Mouse (Mus musculus) spleen, embryonic (tissue): ENCODE results near the gene Ift88.

Experiments used
- CTCF ChIA-PET: fragments of 350-600 bp; sonication (Branson Sonifier 250); formaldehyde crosslinking; loops from one replicate; lab custom pipeline; 2022; lab: Charles Lee

The Ift88 gene

DNA sequence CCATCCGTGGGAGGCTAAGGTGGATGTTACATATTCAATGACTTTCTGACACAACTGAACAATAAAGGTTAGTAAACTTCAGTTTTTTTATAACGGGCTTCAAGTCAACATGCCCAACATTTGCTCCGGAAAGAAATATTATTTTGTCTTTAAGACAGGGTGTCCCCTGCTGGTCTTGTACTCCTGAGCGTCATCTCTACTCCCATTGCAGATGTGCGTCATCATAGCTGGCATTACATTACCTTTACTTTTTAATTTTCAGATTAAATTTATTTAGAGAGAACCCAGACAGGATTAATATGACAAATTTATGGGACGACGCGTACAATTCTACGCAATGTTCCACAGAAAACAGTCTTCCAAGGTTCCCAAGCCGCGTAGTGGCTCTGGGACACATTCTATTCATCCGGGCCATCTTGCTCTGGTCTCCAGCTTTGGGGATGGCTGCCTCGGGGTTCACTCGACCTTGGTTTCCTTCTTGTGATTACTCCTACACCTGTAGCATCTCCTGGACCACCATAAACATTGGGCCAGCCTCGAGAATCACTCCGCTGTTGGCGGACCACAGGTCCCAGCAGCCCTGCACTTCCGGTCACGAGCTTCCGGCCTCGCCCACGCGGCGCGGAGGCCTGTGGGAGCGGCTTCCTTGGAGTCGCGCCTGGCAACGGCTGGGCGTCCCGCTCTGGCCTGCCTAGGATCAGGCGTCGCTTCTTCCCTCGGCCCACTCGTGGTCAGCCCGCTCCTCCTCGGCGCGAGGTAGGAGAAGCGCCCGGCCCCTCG is at the start of gene Ift88:
Gene Ift88 (plus strand): TSS at position 631 of the 780 bp plus-strand sequence.
- CTCF ChIA-PET = interaction anchor here (0.6 kb wide), 1 partner anchor 18 kb away, joined by 7 read pairs; no protein-coding TSS in a partner anchor

- CTCF ChIA-PET = no interaction called here
These were observed 48.7 kb upstream of the Ift88 start for GRCm38 (mm10) chr14:57375205-57375604.

- CTCF ChIA-PET = interaction anchor here (0.6 kb wide), 1 partner anchor 210 kb away, joined by 3 read pairs; no protein-coding TSS in a partner anchor
These were observed 47.8 kb upstream of the Ift88 start for GRCm38 (mm10) chr14:57376016-57376415.

GRCm38 (mm10) chr14:57376956-57377355 is 46.9 kb upstream of the Ift88 start:
- CTCF ChIA-PET = no interaction called here

- CTCF ChIA-PET = no interaction called here
These were observed 46.3 kb upstream of the Ift88 start for GRCm38 (mm10) chr14:57377531-57377930.

DNA sequence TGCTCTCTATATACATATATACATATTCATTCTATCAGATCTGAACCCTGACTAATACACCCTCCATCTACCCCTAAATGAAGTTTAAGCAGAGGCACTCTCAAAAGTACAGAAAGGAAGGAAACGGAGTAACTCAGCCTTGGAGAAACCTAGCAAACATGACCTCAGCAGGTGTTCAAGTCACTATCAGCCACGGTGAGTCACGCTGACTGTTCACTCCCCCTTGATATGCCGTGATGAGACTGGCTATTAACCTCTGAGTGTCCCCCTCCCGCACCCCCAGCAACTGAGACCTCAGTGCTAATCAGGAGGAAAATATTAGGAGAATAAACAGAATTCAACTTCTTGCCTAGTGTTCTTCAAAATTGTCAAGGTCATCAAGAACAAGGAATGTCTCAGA is 38.2 kb upstream of the Ift88 start:
- CTCF ChIA-PET = no interaction called here

DNA sequence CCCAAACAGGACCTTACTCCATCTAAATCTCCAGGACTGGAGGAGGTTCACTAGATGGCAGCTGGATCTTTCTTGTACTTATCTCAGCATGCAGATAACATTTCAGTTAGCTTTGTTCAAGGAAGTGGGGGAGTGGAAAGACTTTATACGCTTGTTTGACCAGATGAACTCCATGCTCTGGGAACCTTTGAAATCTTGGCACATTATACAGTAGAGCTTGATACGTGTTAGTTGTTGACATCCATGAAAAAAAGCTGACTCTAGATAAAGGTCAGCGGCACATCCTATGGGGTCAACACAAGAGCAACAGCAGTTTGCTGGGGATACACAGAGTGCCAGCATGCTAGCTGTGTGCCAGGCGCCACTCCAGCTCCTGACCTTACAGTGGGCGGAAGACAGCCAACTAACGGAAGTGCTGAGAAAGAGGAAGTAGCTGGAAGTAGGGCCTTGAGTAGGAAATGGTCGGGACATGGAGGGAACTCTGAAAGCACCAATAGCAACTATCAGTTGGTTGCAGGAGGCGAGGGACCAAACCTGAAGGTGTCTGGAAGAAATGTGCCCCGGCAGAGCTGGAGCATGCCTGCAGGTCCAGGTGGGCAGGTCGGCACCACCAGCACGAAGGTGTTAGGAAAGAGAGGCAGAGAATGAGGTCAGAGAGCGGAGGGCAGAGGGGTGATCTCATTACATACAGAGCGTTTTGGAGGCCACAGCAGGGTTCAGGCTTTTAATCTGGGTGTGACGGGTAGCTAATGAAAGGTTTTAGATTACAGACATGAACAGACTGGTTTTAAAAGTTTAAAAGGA is 36.9 kb upstream of the Ift88 start:
- CTCF ChIA-PET = no interaction called here

DNA sequence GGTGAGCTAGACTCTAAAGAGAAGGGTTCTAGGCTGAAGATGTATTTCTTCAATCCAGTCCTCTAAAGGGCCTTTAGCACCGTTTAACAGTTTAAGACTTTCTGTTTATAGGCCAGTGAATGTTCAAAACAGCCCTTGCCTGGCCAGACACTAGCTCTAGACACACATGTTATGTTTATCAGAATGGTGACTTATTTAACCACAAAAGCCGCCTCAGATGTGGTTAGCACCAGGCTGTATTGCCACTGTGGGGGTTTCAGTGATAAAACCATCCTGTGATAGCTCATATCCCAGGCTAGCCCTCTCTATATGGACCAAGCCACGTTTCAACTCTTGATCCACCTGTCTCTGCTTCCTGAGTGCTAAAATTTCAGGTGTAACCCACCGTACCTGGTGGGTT is 32.2 kb upstream of the Ift88 start:
- CTCF ChIA-PET = no interaction called here

DNA sequence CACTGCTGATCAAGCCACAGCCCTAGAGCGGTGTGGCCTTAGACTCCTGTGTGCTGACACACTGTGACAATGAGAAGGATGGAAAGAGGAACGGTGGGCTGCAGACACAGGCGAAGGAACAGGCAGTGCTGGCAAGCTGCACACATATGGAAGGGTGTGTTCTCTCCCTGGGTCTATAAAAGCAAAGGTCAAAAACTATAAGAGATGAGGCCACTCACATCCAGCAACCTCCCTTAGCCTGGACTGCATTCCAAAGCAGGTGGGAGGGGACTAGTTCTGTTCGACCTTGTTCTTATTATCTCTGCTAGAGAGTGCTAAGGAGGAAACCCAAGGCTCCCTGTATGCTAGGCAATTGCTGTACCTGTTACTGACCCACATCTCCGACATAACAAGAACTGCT is 31.6 kb upstream of the Ift88 start:
- CTCF ChIA-PET = no interaction called here

DNA sequence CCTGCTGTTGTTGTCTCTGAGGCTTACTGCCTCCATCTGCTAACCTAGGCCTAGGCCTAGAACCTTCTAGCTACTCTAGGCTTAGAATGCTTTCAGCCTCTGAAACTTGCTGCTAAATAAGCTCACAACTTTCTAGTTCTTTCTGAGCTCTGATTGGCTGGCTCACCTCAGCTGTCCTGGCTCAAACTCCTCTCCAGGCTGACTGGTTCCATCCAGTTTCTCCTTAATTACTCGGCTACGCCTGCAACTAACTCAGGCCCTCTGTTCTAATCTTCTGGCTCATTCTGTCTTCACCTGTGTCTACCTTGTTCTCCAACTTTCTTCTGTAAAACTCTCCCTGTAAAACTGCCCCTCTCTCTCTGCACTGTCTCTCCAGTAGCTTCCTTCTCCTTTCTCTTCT is 28.4 kb upstream of the Ift88 start:
- CTCF ChIA-PET = no interaction called here

GRCm38 (mm10) chr14:57397221-57397620 is 26.6 kb upstream of the Ift88 start:
- CTCF ChIA-PET = no interaction called here

GRCm38 (mm10) chr14:57398065-57398757 is 25.7 kb upstream of the Ift88 start, which contains the start of gene Cryl1:
Gene Cryl1 (minus strand): TSS chr14:57398529.
- CTCF ChIA-PET = interaction anchor here (0.7 kb wide), 1 partner anchor 12 kb away, joined by 38 read pairs; no protein-coding TSS in a partner anchor

DNA sequence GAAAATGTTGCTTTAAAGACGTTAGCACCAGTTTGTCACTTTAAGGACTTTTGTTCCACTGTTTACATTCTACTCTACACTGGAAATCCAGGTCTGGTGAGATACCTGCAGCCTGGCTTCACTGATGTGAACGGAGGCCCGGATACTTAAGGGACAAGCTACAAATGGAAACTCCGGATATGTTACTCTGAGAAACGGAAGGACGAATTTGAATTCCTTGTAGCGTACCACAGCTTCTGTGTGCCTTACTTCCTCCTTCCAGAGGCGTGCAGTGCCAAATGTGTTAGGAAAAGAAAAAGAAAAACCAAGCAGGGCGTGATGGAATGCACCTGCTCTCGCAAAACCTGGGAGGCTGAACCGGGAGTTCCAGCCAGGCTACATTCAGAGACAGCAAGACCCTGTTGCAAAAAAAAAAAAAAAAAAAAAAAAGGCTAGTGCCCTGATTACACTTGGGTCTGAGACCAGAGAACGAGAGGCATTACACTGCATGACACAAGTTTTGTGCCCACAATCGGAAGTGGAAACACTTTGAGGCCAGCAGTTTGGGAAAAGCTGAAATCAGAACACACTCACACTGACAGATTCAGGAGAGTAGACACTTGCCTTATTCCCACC is 24.9 kb upstream of the Ift88 start:
- CTCF ChIA-PET = interaction anchor here (0.7 kb wide), 2 partner anchors 11 to 1682 kb away, joined by 15 to 38 read pairs; no protein-coding TSS in a partner anchor

- CTCF ChIA-PET = no interaction called here
These were observed 21.0 kb upstream of the Ift88 start for GRCm38 (mm10) chr14:57402815-57403214.

DNA sequence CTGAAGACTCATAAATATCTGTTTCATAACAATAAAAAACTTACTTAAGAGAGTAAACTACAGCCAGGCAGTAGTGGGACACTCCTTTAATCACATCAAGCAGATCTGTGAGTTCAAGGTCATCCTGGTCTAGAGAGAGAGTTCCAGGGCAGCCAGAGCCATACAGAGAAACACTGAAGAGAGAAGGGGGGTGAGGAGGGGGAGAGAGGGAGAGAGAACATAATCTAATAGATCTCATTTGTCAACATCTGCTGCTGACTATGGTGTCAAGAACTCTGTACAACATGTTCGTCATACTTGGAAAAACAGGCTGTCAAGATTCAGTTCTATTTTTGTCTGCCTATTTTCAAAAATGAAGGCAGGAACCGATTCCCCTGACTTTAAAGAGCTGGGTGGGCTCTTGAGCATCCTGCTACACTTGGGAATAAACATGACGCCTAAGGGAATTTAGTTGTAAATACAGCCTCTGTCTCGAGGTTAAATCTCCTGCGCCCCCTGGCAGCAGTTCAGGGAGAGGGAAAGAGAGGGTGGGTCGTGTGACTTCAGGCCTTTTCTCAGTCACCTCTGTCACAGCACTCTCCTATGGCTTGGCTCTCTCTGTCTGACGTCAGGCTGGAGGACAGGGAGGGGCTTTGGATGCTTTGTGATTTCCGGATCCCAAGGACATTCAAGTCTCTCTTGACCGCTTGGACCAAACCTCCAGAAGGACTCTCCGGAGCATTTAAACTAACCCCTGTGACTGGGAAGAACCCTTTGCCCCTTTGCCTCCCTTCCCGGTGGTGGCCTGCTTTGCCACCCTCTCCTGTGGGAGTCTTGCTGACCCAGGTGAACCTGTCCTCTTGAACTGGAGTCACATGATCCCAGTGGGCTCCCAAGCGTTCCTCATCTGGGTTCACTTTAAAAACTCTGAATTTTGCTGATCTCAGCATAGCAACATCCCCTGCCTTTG is 16.5 kb upstream of the Ift88 start:
- CTCF ChIA-PET = interaction anchor here (1.2 kb wide), 1 partner anchor 66 kb away, joined by 5 read pairs; no protein-coding TSS in a partner anchor

DNA sequence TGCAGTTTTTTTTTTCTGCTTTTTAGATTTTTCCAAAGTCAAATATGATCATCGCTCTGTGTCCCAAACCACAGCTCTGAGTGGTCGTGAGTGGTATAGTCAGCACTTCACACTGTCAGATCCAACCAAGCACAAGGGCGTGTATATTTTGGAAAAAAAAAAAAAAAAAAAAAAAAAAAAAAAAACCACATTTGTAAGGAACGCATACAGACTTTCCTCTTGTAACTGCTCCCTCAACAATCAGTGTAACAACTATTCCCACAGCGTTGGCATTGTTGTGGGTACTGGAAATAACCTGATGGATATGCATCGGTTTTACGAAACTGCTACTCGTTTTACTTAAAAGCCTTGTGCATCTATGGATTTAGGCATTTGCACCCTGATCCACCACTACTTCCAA is 15.8 kb upstream of the Ift88 start:
- CTCF ChIA-PET = no interaction called here

- CTCF ChIA-PET = interaction anchor here (0.7 to 1.2 kb wide), 2 partner anchors 128 to 300 kb away, joined by 5 read pairs; no protein-coding TSS in a partner anchor
These were observed 14.8 kb upstream of the Ift88 start for GRCm38 (mm10) chr14:57409106-57409505.

DNA sequence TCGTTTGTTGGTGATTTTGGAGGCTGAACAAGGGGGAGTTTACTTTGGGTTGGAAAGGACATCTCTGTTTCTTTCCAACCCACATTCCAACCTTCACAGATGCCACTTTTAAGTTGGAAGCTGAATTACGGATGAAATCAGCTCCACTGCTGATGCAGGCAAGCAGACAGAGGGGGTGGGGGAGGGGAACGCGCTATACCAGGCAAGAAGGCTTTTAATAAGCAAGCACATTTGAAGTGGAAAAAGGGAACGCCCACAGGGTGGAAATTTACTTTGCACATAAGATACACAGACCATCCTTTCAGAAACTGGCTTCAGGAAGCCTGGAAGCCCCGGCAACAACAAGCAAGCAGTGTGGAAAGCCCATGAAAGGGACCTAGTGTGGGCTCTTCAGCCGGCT is 11.7 kb upstream of the Ift88 start:
- CTCF ChIA-PET = no interaction called here

DNA sequence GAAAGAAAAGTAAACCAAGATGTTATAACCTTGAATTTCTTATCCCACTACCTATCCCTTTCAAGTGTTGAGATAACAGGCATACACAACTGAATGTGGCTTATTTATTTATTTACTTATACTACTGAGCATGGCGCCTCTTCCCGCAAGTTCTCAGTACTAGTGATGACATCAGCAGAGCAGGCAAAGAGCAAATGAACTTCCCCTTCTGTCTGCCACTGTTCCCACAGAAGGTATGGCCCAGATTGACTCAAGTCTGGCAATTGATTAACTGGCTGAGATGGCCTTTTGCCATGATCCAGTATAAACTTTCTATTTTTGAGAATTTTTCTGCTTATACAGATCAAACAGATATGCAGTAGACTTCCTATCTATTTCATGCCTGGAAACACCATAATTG is 6.7 kb upstream of the Ift88 start:
- CTCF ChIA-PET = no interaction called here

GRCm38 (mm10) chr14:57424212-57424561 is 325 bp downstream of the Ift88 start:
- CTCF ChIA-PET = no interaction called here
